Mouse (Mus musculus) testis, adult 2 months (tissue): Measurements from ENCODE around the gene Phactr3.

Source experiments
- CTCF ChIP-seq: fragments of 200-500 bp; IDR thresholded peaks from 2 replicates; pipeline ENCODE4 v1.5.1; 2012; ENCODE audit warnings: low read depth, mild to moderate bottlenecking, inconsistent platforms, low read length, moderate library complexity; ENCODE audit not compliant: control insufficient read depth, insufficient read depth, insufficient replicate concordance
- POLR2A ChIP-seq: fragments of 200-500 bp; IDR thresholded peaks from 2 replicates; pipeline ENCODE4 v1.6.1; 2012; ENCODE audit warnings: low read depth, mild to moderate bottlenecking, inconsistent platforms, low read length, moderate library complexity; ENCODE audit not compliant: control insufficient read depth

DNA sequence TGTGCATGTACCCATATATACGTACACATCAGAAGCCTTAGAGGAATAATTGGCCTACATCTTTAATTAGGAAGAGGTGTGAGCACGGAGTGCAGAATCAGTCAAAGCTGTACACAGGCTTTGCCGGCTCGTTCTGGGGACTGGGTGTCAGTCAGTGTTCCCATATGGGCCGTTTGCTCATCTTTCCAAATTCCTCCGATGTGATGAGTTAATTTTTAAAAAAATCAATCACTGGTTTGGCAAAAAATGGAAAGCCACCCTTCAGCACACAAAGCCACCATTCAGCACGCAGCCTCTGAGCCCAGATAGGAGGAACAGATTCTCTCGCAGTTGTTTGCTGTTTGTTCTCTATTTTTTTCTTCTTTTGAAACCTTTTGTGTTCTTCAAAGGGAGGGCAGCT lies 110.5 kb downstream of the Phactr3 start:
- TF ChIP-seq POLR2A (no peak), CTCF (no peak)
